Mouse (Mus musculus): Measurements from ENCODE around the gene Rps5. TPM values are rescaled to one million over a fixed set of nuclear protein-coding genes. Genes with fewer than 3 reads are reported as not detected.
"Not testable (repeated sequence)": the region's sequence is repeated elsewhere in the genome, so short reads cannot be mapped to it uniquely, and the experiment has no call there.

The Rps5 gene
- polyA plus RNA-seq (2016; fragmentation: Nextera tagmentation; extraction: Ambion mirVana): 884 and 916 TPM in 2 replicates

DNA sequence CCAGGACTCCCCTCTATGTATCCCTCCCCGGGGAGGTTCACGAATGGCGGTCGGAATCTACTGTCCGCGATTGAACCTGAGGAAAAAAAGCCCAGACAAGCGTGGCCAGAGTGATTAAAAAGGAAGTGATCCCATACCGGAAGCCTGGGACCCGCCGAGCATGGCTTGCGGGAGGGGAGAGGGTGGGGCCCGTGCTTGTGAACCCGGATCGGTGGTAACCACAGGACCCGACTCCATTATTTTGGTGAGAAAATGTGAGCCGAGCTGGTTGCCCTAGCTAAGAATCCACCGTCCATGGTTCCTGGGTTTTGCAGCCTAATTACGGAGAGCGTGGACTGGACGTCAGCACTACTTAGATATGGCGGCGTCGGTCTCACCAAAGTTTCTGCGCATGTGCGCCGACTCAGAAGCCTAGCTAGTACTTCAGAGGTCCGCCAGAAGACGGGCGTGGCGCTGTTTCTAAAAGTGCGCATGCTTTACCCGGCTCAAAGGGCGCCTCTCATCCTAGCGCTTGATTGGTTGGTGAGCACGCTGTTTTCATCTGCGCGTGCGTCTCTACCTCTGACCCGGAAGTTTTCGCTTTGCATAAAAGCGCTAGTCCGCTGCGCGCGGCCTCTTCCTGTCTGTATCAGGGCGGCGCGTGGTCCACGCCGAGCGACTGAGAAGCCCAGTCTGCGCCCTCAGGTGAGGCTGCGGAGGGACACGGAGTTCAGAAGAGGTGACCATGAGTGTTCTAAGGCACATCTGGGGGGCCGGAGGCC lies at the start of gene Rps5:
Rps5 (plus strand) TSS at position 586 of the 761 bp plus-strand sequence.
- ATAC-seq (ENCODE audit: insufficient number of reproducible peaks, insufficient read depth, low FRiP score, low TSS enrichment, low read depth): peak; percentile 98
- H3K4me1 ChIP-seq (replicated peaks): peaks cover 13% of the 10 kb centered on the region
- under 1% methylated on average over 55 of the region's 55 CpGs for WGBS
- peak within 1 kb of the TSS; percentile 91 for H3K27ac ChIP-seq
- no peaks in the 10 kb centered on the region for H3K9me3 ChIP-seq
- H3K4me3 ChIP-seq (replicated peaks): peak within 1 kb of the TSS; percentile 92
- H3K9ac ChIP-seq (replicated peaks): peak within 1 kb of the TSS; percentile 86
- peaks cover 38% of the 10 kb centered on the region for H3K36me3 ChIP-seq
- peak within 1 kb of the TSS; percentile 95 for H3K4me2 ChIP-seq
- H3K27me3 ChIP-seq: peaks cover 21% of the 10 kb centered on the region

DNA sequence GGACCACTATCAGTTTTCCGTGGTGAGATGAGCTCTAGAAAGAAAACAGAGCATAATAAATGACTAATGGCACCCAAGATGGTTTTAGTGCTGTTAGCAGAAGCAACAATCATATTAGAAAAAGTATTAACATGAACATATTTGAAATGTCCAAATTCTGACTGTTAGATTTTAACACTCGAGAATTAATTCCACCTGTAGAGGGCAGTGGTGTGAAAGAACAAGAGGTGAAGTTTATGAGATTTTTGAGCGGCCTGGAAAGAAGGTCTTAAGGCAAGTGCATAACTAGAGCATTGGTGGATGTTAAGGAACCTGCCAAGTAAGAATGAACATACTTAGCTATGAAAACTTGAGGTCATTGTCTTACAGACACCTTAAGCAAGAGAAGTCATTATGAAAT lies 47.8 kb upstream of the Rps5 start:
- no peaks in the 10 kb centered on the region for H3K36me3 ChIP-seq
- peaks cover 5% of the 10 kb centered on the region; the same call in 1 of the 2 replicates for H3K9me3 ChIP-seq
- 26% methylated on average over 3 of the region's 3 CpGs for WGBS
- H3K4me2 ChIP-seq: no peak overlapping the region
- no peak for ATAC-seq (ENCODE audit: insufficient number of reproducible peaks, insufficient read depth, low FRiP score, low TSS enrichment, low read depth)
- H3K4me3 ChIP-seq (replicated peaks): no peak overlapping the region
- no peaks in the 10 kb centered on the region for H3K4me1 ChIP-seq (replicated peaks)
- no peaks in the 10 kb centered on the region for H3K27me3 ChIP-seq
- H3K27ac ChIP-seq: no peak overlapping the region
- no peak overlapping the region for H3K9ac ChIP-seq (replicated peaks)

DNA sequence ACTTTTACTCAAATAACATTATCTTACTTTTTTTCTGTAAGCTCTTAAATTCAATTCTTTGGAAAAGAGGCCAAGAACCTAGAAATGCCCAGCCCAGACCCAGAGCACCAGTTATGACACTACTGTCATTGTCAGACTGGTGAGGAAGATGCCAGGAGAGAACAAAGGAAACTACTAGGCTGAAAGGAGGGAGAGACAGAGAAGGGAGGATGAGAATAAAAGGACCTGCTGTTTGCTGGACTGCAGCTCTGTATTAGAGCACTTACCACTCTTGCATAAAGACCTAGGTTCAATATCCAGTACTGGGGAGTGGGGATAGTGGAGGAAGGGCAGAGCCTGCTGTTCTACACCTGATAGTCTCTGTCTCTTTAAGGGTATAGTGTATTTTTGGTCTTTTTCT lies 42.1 kb upstream of the Rps5 start:
- Histone ChIP-seq H3K4me2 (no peak overlapping the region), H3K27ac (no peak overlapping the region), H3K27me3 (no peaks in the 10 kb centered on the region), H3K9me3 (no peaks in the 10 kb centered on the region), H3K4me1 (replicated peaks) (peaks cover 10% of the 10 kb centered on the region), H3K9ac (replicated peaks) (no peak overlapping the region), H3K4me3 (replicated peaks) (no peak overlapping the region), H3K36me3 (peaks cover 17% of the 10 kb centered on the region)
- ATAC-seq (ENCODE audit: insufficient number of reproducible peaks, insufficient read depth, low FRiP score, low TSS enrichment, low read depth): no peak

DNA sequence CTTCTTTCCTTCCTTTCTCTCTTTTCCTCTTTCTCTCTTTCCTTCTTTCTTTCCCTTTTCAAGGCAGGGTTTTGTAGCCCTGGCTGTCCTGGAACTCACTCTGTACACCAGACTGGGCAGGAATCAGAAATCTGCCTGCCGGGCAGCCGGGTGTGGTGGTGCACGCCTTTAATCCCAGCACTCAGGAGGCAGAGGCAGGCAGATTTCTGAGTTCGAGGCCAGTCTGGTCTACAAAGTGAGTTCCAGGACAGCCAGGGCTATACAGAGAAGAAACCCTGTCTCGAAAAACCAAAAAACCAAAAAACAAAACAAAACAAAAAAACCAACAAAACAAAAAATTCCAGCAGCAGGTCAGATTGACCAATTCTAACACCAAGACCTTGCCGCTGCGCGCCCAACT lies 41.6 kb upstream of the Rps5 start:
- ATAC-seq (ENCODE audit: insufficient number of reproducible peaks, insufficient read depth, low FRiP score, low TSS enrichment, low read depth); H3K27ac ChIP-seq; H3K27me3 ChIP-seq; H3K9me3 ChIP-seq: not testable (repeated sequence)
- 0 out of 2 replicates have a peak overlapping the region, but pooled peaks have one; percentile 28 for H3K9ac ChIP-seq (replicated peaks)
- H3K4me3 ChIP-seq (replicated peaks): peak overlapping the region; percentile 77
- WGBS: 45% methylated on average over 8 of the region's 8 CpGs
- peaks cover 22% of the 10 kb centered on the region for H3K36me3 ChIP-seq
- H3K4me1 ChIP-seq (replicated peaks): peaks cover 10% of the 10 kb centered on the region
- H3K4me2 ChIP-seq: peak overlapping the region; percentile 78

DNA sequence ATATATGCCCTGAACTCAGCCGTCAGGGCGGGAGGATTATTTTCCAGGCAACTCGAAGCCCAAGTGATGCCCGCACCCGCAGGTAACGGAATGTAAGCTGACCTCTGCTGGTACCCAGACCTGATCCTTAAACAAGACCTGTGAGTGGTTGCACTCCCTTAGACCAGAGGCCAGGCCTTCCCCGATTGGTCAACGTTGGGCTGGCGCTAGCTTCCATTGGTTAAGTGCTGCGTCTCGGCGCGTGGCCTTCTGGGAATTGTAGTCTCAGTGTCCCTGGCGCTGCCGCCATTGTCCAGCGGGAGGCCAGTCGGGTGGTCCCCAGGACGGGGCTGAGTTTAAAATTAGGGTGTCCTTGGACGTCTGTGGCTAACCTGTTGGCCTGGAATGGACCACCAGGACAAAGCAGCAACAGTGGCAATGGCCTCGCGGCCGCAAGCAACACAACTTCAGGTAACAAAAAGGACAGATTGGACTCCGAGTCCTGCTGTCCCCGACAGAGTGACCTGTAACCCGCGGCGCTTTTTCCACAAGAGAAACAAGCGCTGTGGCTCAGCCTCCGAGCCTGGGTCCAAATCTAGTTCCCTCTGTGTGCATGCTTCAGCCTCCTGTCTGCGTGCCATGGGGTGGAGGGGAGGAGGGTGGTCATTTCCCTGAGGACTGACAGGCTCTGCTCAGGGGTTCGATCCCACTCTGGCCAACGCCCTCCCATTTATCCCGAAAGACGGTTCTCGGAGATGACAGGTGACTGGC lies 41.0 kb upstream of the Rps5 start, which contains the start of gene Zfp128:
Zfp128 (plus strand) TSS at position 267 of the 750 bp plus-strand sequence.
- WGBS: 1% methylated on average over 35 of the region's 35 CpGs
- Histone ChIP-seq H3K4me3 (replicated peaks) (peak within 1 kb of the TSS; percentile 77), H3K4me1 (replicated peaks) (peaks cover 10% of the 10 kb centered on the region), H3K9ac (replicated peaks) (peak within 1 kb of the TSS; percentile 81), H3K27me3 (no peaks in the 10 kb centered on the region), H3K4me2 (peak within 1 kb of the TSS; percentile 78), H3K27ac (0 out of 2 replicates have a peak within 1 kb of the TSS, but pooled peaks have one; percentile 41), H3K36me3 (peaks cover 28% of the 10 kb centered on the region), H3K9me3 (no peaks in the 10 kb centered on the region)
- ATAC-seq (ENCODE audit: insufficient number of reproducible peaks, insufficient read depth, low FRiP score, low TSS enrichment, low read depth): peak; percentile 100

DNA sequence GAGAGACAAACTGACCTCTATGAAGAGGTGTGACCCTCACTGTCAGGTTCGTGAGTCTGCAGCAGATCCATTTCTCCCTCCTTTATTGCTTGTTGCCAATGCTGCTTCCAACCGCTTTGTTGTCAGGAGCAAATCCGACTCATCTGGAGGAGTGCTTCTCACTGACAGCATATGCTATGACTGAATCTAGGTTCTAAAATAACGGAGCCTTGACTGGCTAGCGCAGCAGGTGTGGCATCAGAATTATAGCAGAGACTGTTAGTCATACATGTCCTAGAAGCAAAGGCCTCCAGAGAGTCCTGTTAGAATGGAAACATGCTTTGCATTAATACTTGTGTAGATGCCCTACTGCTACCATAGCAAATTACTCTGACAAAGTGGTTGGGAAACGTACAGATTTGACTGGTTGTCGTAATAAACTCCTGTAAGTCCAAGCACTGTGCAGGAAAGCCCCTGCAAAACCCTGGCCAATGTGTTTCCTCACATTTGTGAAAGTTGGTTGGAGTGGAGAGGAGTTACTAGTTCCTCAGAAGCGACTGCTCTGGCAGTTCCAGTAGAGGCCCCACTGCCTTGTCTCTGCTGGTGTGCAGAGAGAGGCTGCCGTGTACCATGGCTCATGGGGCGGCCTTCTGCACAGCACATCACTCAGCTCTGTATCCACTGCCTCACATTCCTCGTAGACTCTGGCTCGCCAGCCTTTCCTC lies 35.4 kb upstream of the Rps5 start:
- Histone ChIP-seq H3K27me3 (no peaks in the 10 kb centered on the region), H3K4me1 (replicated peaks) (peaks cover 7% of the 10 kb centered on the region), H3K9ac (replicated peaks) (no peak overlapping the region), H3K9me3 (no peaks in the 10 kb centered on the region), H3K36me3 (peaks cover 81% of the 10 kb centered on the region), H3K4me2 (no peak overlapping the region), H3K27ac (no peak overlapping the region), H3K4me3 (replicated peaks) (no peak overlapping the region)
- 92% methylated on average over 12 of the region's 12 CpGs for WGBS
- no peak for ATAC-seq (ENCODE audit: insufficient number of reproducible peaks, insufficient read depth, low FRiP score, low TSS enrichment, low read depth)

DNA sequence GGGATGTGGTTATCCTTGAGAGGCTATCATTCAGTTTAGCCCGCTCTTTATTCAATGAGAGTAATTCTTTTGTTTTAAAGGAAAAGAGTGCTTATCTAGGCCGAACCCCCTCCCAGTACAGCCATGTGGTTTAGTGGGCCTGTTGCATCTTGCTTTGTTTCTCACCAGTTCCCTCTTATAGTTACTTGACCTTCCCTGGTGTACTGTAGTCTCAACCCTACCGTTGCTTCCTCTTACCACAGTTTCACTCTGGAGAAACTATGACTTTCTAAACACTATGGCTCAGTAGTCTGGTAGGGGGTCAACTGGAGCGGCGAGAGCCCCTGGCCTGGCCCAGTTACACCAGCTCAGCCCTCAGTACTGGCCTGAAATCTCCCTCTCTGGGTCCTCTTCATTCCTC lies 34.5 kb upstream of the Rps5 start:
- Histone ChIP-seq H3K36me3 (peaks cover 87% of the 10 kb centered on the region), H3K4me3 (replicated peaks) (no peak overlapping the region), H3K4me2 (no peak overlapping the region), H3K27ac (no peak overlapping the region), H3K9ac (replicated peaks) (0 out of 2 replicates have a peak overlapping the region, but pooled peaks have one; percentile 19), H3K9me3 (no peaks in the 10 kb centered on the region), H3K27me3 (no peaks in the 10 kb centered on the region), H3K4me1 (replicated peaks) (no peaks in the 10 kb centered on the region)
- no peak for ATAC-seq (ENCODE audit: insufficient number of reproducible peaks, insufficient read depth, low FRiP score, low TSS enrichment, low read depth)
- WGBS: 96% methylated on average over 5 of the region's 5 CpGs

DNA sequence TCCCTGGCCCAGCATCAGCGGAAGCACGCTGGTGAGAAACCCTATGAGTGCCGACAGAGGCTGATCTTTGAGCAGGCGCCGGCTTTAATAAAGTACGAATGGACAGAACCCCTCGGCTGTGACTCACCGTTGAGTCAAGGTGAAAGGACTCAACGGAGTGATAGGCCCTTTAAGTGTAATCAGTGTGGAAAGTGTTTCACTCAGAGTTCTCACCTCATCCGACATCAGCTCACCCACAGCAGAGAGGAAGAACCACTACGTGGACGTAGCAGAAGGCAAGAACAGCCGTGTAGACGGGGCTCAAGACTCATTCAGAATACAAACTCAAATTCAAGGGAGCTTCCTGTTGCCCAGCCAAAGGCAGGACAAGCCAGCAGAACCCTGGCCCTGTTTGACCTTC lies 31.2 kb upstream of the Rps5 start:
- no peaks in the 10 kb centered on the region for H3K27me3 ChIP-seq
- H3K9ac ChIP-seq (replicated peaks): no peak overlapping the region
- no peak for ATAC-seq (ENCODE audit: insufficient number of reproducible peaks, insufficient read depth, low FRiP score, low TSS enrichment, low read depth)
- H3K27ac ChIP-seq: no peak overlapping the region
- WGBS: 91% methylated on average over 14 of the region's 14 CpGs
- H3K9me3 ChIP-seq: no peaks in the 10 kb centered on the region
- H3K36me3 ChIP-seq: peaks cover 64% of the 10 kb centered on the region
- no peak overlapping the region for H3K4me3 ChIP-seq (replicated peaks)
- no peaks in the 10 kb centered on the region for H3K4me1 ChIP-seq (replicated peaks)
- no peak overlapping the region for H3K4me2 ChIP-seq

DNA sequence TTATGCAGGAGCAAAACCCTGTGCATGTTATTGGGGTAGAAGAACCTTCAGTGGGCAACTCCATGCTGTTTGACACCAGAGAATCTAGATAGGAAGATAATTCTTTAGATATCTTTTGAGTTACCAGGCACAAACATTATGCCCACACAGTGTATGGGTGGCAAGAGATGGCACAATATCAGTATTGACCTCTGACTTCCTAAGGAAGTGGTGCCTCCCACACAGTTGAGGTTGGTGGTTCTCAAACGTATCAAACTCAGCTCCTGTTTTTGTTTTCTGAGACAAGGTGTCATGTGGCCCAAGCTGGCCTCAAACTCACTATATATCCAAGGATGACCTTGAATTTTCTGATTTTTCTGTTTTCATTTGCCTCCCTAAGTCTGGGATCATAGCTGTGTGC lies 30.8 kb upstream of the Rps5 start:
- H3K36me3 ChIP-seq: peaks cover 60% of the 10 kb centered on the region
- WGBS: 76% methylated on average over 1 of the region's 1 CpGs
- no peak for ATAC-seq (ENCODE audit: insufficient number of reproducible peaks, insufficient read depth, low FRiP score, low TSS enrichment, low read depth)
- H3K9ac ChIP-seq (replicated peaks): no peak overlapping the region
- H3K9me3 ChIP-seq: no peaks in the 10 kb centered on the region
- H3K4me3 ChIP-seq (replicated peaks): no peak overlapping the region
- H3K27ac ChIP-seq: no peak overlapping the region
- H3K4me2 ChIP-seq: no peak overlapping the region
- H3K27me3 ChIP-seq: no peaks in the 10 kb centered on the region
- no peaks in the 10 kb centered on the region for H3K4me1 ChIP-seq (replicated peaks)

DNA sequence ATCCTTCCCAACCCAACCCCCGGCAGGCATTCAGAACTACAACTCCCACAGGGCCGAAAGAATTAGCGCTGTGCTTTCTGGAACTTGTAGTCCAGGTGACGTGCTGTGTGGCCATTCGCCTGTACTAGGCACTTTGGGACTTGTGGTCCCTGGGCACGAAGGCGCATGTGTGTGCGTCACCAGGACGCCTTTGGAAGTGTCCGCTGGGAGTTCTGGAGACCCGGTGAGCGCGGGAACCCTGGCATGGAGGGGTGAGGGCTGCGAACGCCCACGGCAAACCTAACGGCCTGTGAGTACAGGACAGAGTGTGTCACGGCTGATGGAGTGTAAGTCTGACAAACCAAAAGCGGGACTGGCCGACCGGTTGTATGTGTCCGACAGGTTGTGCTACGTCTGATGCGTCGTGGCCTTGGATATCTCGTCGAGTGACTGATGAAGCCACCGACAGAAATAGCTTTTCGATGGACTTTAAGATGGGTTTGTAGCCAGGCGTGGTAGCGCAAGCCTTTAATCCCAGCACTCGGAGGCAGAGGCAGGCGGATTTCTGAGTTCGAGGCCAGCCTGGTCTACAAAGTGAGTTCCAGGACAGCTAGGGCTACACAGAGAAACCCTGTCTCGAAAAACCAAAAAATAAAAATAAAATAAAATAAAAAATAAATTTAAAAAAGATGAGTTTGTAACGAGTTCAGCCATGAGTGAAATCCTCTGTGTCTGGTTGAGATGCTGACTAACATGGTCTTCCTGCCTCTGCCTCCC lies 24.3 kb upstream of the Rps5 start, which contains the start of gene Zscan22:
Zscan22 (plus strand) TSS at position 161 of the 756 bp plus-strand sequence.
- Histone ChIP-seq H3K9ac (replicated peaks) (peak within 1 kb of the TSS; percentile 61), H3K27ac (no peak within 1 kb of the TSS)

More for the DNA sequence above, 24.3 kb upstream of the Rps5 start, which contains the start of gene Zscan22:
- H3K4me1 ChIP-seq (replicated peaks): peaks cover 7% of the 10 kb centered on the region
- 6% methylated on average over 36 of the region's 36 CpGs for WGBS
- peaks cover 18% of the 10 kb centered on the region for H3K36me3 ChIP-seq
- peak within 1 kb of the TSS; percentile 53 for H3K4me2 ChIP-seq
- ATAC-seq (ENCODE audit: insufficient number of reproducible peaks, insufficient read depth, low FRiP score, low TSS enrichment, low read depth): peak; percentile 98
- no peaks in the 10 kb centered on the region for H3K9me3 ChIP-seq
- no peaks in the 10 kb centered on the region for H3K27me3 ChIP-seq
- peak within 1 kb of the TSS; percentile 64 for H3K4me3 ChIP-seq (replicated peaks)

Data from limb, embryonic 12.5 days (tissue).